Mouse (Mus musculus) erythroblast, embryonic 14.5 days (primary cell): ENCODE data around the gene Zfp458.

Source experiments
- GATA1 ChIP-seq: IDR thresholded peaks from 2 replicates; pipeline ENCODE4 v1.6.1; 2012; ENCODE audit warnings: low read length, inconsistent platforms, mixed read lengths
- TAL1 ChIP-seq: IDR thresholded peaks from 3 replicates; pipeline ENCODE4 v1.6.1; 2012; ENCODE audit warnings: low read length, inconsistent platforms, mixed read lengths

DNA sequence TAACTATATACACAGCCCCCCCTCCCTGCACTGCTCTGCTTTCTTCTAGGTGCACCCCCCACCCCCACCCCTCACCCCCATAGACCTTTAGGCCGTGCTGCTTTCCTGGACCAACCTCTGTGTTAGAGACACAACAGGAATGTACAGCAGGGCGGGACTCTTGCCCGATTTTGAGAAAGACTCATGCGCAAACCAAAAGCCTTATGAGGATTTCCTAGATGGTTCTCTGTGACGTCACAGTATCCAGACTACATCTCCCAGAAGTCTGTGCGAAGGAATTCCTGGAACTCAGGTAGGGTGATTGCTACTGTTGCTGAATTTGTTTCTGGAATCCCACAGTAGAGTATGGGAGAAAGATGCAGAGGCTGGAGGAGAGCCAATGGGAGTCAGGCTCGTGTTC lies at the start of gene Zfp458:
- no peak for TF ChIP-seq GATA1
- TF ChIP-seq TAL1: no peak
